Mouse (Mus musculus) mammary gland, adult 2 months (tissue): ENCODE results near the gene Jmjd8. TPM values are rescaled to one million over a fixed set of nuclear protein-coding genes. Genes with fewer than 3 reads are reported as not detected.

Experiments
- polyA plus RNA-seq: library from polyadenylated mRNA; depleted of rRNA; stranded (reverse); fragments of >200 nt; gene quantifications from 2 replicates; pipeline ENCODE4 v1.2.3, GENCODE M21; 2012; ENCODE audit warnings: low replicate concordance; rRNA removed

Gene Jmjd8
- 56.2 and 97.4 TPM in 2 replicates for polyA plus RNA-seq

DNA sequence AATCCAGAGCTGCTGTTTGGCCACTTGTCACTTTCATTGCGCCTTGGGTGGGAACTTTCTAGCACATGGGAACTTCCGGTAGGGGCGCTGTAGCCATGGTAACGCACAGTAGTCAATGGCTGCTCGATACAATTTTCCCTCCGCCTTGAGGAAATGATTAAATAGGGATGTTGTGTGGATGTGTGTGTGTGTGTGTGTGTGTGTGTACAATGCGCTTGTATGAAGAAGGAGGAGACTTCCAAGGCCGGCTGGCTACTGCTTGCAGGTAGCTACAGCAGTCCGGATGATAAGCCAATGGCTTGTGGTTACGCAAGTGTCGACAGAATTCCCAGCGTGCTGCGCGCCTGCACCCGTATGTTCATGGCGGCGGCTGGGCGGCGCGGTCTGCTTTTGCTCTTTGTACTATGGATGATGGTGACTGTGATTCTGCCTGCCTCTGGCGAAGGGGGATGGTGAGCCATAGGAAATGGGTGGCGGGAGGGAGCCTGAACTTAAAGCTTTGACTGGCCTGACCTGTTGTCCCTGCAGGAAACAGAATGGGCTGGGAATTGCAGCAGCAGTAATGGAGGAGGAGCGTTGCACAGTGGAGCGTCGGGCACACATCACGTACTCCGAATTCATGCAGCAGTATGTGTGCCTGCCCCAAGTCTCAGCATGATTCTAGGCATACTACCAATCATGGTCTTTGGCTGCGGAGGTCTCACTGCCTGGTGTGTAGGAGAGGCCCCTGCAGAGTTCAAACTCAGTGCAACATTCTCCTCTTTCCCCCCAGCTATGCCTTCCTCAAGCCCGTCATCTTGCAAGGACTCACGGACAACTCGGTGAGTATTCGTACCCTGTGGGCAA lies at the start of gene Jmjd8:
Jmjd8 (plus strand) TSS at position 156 of the 846 bp plus-strand sequence.

DNA sequence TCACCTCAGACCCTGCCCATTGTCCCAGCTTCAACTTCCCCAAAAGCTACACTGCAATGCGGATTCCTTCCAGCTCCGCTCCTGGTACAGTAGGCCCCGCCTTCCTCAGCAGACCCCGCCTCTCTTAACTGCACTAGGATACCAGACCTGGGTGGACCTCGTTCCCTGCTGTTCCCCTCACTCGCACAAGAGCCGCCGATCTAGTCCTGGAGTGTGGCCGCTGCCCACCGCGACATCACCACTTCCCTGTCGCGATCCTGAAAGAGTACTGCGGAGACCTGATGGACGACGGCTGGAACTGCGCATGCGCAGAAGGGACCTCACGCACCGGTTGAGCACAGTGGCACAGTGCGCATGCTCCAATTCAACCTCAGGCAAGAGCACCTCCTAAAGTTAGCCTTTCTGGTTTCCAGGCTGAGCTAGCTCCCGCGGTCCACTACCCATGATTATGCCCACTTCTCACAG lies 43.4 kb upstream of the Jmjd8 start, which contains the start of gene Haghl:
Haghl (minus strand) TSS at position 393 of the 465 bp plus-strand sequence.

DNA sequence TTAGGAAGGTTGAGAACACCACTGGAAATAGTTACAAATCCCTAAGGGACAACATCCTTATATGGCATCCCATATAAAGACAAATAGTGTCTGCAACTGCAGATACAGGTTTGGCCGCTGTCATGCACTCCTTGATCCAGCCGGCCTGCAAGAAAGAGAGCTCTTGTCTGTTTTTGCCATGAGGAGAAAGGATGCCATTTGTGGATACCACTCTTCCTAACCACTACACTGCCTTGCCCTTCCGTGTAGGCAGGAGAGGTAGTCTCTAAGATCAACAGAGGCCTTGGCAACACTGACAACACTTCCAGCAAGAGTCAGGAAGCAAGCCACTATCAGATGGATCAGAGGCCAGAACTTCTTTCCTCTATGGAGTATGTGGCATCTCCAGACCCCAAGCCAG lies 42.4 kb upstream of the Jmjd8 start, which contains the start of gene Ccdc78:
Ccdc78 (plus strand) TSS at position 301 of the 400 bp plus-strand sequence.

DNA sequence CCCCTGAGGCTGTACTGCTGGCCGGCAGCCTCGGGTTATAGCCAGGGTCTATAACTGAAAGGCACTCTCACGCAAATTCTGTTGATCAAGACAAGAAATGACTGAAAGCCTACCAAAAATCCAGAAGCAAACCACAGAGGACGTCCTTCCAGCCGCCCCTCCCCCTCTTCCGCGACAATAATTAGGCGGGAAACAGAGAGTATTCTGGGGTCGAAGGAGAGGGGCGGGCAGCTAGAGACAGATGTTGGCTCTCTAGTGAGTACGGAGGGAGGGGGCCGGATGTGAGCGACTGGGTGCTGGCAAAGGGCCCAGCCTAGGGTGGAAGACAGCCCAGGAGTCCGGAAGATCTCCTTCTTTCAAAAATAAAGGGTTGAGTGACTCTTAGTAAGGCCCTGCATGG lies 36.1 kb upstream of the Jmjd8 start, which contains the start of gene Fam173a:
Fam173a (minus strand) TSS at position 287 of the 400 bp plus-strand sequence.

DNA sequence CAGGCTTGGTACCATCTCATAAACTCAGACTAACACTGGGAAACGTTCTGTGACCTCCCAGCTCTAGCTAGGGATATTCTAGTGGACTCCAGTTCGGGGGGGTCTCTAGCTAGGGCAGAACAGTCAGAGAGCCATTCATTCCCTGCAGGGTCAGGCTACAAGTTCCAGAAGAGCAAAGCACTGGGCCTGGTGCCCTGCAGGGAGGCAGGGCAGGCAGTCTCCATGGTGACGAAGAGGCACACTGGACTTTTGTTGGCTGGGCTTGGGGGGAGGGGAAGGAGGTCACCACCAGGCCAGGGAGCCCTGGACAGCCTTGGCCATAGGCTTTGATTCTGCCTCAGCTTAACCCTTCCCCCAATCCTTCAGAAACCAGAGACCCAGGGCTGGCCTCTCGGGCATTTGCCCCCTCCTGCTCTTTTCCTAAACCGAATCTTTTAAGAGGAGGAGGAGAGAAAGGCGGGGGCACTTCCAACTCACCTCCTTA lies 33.0 kb upstream of the Jmjd8 start, which contains the start of gene AC134908.4:
AC134908.4 (minus strand) TSS at position 51 of the 484 bp plus-strand sequence.

DNA sequence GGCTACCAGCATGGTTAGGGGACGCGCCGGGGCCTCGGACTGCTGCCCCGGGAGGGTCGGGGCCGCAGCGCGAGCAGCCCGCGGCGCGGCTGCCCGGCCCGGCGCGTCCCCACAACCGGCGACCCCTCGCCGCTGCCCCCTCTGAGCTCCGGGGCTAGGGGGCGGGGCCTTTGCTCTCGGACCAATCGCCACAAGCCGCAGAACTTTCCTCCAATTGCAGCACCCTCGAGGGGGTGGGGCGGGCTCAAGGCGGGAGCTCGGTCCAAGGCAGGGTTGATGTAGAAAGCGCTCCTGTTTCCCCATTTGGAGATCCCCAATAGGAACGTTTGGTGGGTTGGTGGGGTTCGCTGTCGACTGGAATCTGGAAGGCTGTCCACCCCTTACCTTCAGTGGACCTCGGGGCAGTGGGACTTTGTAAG lies 31.7 kb upstream of the Jmjd8 start, which contains the start of gene Metrn:
Metrn (minus strand) TSS at position 186 of the 419 bp plus-strand sequence.

DNA sequence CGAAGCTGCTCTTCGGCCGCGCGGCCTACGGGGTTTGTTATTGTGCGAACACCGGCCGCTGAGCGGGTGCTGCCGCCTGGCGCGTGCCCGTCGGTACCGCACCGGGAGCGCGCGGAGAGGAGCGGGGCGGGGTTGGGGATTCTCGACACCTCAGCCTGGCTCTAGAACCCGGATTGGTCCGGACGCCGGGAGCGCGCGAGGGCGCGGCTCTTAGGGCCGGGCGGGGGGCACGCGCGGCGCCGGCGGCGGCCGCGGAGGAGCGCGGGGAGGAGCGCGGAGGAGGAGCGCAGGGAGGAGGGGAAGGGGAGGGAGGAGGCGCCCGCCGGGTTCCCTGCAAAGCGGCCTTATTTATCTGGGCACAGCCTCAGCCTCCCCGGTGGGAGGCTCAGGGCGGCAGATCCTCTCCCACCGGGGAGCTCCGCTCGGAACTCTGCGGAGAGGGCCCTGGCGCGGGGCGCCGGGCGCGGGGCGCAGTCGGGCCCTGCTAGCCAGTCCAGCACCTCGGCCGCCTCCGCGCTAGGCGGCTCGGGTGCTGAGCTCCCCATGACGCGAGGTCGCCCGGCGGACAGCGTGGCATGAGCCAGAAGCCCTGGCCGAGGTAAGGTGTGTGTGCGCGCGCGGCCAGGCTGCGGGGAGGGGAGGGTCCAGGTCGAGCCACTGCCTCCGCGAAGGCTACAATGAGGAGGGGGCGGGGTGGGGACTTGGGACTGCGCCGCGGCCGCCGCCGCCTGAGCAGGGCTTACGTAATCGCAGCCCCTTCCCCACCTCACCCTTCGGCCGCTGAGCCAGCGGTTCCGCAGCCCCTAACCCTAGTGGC lies 19.7 kb upstream of the Jmjd8 start, which contains the start of gene Fbxl16:
Fbxl16 (plus strand) TSS at position 297 of the 817 bp plus-strand sequence.

DNA sequence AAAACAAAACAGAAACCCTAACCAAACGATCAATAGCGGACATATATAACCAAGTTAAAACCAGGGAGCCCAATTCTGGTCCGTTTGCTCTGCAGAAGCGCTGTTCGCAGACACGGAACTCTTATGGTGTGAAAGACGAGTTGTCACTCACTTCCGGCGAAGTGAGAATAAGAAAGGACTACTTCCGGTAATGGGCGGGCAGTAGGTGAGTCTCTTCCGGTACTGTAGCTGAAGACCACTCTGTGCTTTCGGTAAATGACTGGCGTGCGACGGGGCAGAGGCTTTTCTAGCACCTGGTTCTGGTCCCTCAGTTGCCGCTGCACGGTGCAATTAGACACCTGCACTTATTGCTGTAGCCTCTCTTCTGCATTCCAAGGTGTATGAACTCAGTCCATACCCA lies 5.2 kb upstream of the Jmjd8 start, which contains the start of gene Wdr24:
Wdr24 (plus strand) TSS at position 176 of the 400 bp plus-strand sequence.

DNA sequence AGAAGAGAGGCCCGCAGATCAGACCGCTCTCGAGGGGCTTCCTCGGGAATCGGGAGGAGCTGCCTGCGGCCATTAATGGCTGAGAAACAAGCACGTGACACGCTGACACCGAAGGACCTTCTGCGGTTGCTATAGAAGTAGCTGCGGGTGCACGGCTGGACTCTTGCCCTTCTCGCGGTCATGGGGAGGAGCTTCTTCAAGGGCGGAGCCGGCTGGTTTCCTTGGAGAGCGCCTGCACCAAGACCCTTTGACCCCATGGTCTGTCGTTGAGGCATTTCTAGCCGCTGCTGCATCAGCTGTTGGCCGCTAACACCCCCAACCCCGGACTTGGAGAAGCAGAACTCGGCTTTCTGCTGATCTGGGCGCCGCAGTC lies 4.6 kb downstream of the Jmjd8 start, which contains the start of gene Stub1:
Stub1 (minus strand) TSS at position 114 of the 373 bp plus-strand sequence.

DNA sequence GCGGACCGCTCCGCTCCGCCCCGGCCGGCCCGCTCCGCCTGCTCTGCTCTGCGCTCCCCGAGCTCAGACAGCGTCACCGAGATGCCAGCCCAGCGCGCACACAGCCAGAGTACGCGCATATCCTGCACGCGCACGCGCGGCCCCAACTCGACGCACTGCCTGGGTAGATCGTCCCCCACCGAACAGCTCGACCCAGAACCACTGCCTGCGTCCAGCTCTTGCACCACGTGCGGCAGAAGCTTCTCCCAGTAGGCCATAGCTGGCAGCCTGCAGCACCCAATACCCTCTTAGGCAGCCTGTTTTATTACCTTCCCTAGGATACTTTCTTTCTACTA lies 8.4 kb downstream of the Jmjd8 start, which contains the start of gene Rhbdl1:
Rhbdl1 (minus strand) TSS at position 220 of the 335 bp plus-strand sequence.

DNA sequence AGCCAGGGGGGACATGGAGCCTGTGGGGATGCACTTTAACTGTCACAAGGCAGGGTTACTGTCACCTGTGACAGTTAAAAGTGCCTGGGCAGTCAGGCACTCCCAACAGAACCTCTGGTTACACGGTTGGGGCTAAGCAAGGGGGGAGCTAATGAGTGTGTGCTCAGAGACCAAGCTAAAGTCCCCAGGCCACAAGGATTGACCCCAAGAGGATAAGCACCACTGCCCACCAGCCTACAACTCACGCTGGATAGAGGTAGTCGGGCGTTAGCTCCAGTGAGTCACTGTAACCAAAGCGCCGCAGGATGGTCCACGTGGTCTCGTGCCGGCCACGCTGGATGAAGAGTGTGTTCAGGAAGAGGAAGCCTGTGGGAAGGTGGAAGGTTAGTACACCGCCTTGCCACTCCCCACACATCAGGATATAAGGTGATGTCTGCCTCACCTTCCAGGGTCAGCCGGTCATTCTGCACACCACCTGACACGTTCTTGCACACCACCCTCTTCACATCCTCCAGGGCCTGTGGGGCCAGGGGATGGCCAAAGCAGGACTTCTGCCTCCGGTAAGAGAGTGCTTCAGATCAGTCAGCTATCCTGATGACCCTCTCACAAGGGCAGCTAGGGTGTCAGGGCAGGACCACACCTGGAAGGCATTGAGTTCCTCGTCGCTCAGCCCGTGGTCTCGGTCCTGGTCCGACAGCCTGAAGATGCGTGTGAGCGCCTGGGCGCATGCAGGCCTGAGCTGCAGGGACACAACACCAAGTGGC lies 12.6 kb downstream of the Jmjd8 start, which contains the start of gene Gm20683:
Gm20683 (minus strand) TSS at position 647 of the 764 bp plus-strand sequence.

DNA sequence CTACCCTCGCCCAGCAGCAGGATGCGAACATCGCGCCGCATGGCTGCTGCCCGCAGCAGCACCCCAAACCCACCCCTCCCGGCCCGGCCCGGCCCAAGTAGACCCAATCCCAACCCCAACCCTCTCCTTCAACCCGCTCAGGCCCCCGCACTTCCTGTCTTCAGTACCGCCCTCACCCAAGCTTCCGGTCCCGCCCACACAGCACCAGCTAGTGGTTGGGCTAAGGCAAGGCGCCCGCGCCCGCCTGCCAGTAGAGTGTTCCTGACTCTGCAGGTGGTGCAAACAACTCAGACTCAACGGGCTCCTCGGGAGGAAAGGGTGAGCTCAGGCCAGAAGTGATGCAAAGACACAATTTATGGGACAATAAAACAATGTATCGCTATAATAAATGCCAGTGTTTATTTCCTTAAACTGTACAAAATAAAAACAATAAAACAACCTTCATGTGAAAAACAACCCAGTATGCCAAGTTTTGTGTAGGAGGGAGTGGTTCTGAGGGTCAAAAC lies 15.8 kb downstream of the Jmjd8 start, which contains the start of gene Rhot2:
Rhot2 (minus strand) TSS at position 456 of the 506 bp plus-strand sequence.

DNA sequence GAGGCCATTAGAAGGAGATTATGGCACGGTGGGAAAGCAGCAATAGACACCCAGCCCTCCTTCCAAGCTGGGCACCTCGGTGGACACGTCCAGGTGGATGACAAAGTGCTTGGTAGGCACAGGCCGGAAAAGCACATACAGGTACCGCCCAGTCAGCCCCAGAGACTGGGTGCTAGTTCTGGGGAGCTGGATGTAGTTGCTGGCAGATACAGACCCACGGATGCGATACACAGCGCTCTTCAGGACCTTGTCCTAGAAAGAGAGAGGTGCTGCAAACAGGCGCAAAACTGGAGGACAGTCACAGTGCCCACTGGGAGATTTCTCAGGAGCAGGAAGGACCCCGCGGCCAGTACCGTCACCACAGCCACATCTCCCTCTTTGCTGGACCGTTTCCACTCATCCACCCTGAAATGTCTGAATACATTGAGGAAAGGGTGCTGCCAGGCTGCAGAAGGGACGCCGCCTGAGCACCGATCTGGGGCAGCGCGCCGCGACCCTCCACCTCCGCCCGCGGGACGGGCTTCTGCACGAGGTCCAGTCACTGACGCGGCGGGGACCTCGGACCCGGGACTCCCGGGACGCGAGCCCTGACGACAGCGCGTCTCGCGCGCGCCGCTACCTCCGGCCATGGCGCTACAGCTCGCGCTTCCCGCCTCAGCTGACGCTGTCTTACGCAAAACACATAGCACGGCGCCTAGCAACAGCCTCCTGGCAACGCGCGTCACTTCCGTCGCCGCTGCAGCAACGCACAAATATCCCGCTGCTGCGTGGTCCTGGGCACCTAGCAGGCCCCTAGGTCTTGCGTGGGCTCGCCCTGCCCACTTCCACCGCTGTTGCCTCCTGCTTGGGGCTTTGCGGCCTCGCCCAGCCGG lies 32.4 kb downstream of the Jmjd8 start, which contains the start of gene Wdr90:
Wdr90 (minus strand) TSS at position 670 of the 872 bp plus-strand sequence.

DNA sequence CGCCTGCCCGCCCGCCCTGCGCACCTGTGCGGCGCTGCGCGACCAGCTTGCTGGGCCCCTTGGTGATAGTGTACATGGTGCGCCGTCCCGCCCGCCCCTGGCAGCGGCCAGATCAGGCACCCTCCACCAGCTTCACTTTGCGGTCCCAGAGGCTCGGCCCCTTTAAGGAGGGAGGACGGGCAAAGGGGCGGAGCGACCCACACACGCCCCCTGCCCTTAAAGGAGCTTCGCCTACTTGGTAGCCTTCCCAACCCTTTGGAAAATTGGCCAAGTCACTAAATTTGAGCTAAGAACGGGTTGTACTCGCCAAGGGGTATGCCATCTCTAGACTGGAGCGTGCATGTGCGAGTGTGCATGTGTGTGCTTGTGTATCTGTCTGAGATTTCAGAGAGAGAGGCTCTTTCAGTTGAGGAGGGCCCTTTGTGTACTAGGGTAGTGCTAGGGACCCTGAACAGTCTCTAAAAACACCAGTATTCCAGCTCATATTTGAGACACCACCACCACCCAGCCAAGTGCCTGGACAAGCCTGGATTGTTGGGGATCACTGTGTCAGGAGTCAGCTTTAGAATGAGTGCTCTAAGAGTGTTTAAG lies 40.0 kb downstream of the Jmjd8 start, which contains the start of gene Mcrip2:
Mcrip2 (minus strand) TSS at position 164 of the 591 bp plus-strand sequence.

DNA sequence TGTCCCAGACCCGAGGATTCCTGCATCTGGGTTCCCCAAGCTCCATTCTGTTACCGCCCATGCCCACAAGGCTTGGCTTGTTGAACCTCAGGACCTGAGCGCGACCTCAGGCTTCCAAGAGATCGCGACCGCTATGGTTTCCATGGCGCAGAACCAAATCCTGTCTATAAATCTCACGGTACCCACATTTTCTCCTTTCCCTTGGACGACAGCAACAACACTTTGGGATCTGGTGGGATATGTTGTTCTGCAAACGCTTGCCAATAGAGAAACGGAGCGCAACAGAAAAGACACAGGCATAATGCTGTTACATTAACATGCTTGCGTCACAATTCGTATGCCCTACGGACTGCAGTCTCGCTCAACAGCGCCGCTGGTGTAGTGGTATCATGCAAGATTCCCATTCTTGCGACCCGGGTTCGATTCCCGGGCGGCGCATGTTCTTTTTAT lies 46.1 kb downstream of the Jmjd8 start, which contains the start of gene Mettl26:
Mettl26 (plus strand) TSS at position 354 of the 450 bp plus-strand sequence.

DNA sequence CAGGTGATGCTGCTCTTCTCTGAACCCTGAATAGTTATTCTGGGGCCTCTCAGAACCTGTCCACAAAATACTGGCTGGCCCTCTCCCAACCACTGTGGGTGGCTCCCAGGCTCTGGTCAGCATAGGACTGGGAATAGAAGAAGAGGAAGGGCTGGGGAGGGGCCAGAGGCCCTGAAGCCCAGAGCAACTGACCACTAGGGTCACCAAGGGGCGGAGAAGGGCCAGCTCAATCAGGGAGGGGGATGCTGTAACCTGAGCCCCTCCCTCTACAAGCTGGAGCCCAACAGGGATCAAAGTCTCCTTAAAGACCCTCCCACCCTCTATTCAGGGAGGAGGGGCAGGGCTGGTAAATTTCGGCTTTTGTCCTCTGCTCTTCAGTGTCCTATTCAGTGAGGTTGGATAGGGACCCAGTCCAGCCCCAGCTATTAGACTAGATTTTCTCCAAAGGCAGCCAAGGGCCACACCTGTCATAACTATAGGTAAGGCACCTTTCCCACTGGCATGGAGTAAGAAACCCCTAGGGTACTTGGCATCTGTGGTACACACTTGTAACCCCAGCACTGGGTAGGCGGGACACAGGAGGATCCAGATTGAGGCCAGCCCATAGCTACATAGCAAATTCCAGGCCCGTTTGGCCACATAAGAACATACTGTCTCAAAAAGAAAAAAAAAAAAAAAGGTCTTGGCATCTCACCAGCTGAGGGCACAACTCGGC lies 51.7 kb downstream of the Jmjd8 start, which contains the start of gene Wfikkn1:
Wfikkn1 (minus strand) TSS at position 663 of the 715 bp plus-strand sequence.

